Mouse (Mus musculus) G1E (cell line): Measurements from ENCODE around the gene Casp3.

Source experiments
- CTCF ChIP-seq: IDR thresholded peaks from 2 replicates; pipeline ENCODE4 v1.5.1; 2012; ENCODE audit warnings: low read depth, low read length, inconsistent platforms, mixed read lengths
- GATA1 ChIP-seq: IDR thresholded peaks from 2 replicates; pipeline ENCODE4 v1.6.1; 2012; ENCODE audit warnings: borderline replicate concordance, low read length, inconsistent platforms, mixed read lengths
- GATA2 ChIP-seq: IDR thresholded peaks from 2 replicates; pipeline ENCODE4 v1.6.1; 2012; ENCODE audit warnings: low read depth, low read length, inconsistent platforms, borderline replicate concordance
- POLR2AphosphoS5 ChIP-seq: IDR thresholded peaks from 2 replicates; pipeline ENCODE4 v1.6.1; 2012; ENCODE audit warnings: low read depth, low read length, inconsistent platforms; ENCODE audit not compliant: insufficient replicate concordance
- TAL1 ChIP-seq: conservative IDR thresholded peaks from 2 replicates; pipeline ENCODE4 v1.6.1; 2012; ENCODE audit warnings: low read depth, low read length, inconsistent platforms, mixed read lengths

GRCm38 (mm10) chr8:46578794-46579193 is 38.3 kb upstream of the Casp3 start:
- TF ChIP-seq GATA1 (no peak), CTCF (no peak), GATA2 (no peak), POLR2AphosphoS5 (no peak), TAL1 (no peak)
